Mouse (Mus musculus) macrophage (primary cell): Measurements from ENCODE around the gene Ripor2. TPM values are rescaled to one million over a fixed set of nuclear protein-coding genes. Genes with fewer than 3 reads are reported as not detected.

Experiments
- polyA plus RNA-seq: library from polyadenylated mRNA; stranded (reverse); fragments of 250-400 nt; gene quantifications from 3 replicates; pipeline ENCODE4 v1.2.4, GENCODE M21; 2018; ENCODE audit warnings: inconsistent platforms

Gene Ripor2
- polyA plus RNA-seq, 1 experiment from 2014 or later, result 0.46 TPM

Other genes with a start within 250 kb of the Ripor2 start
- not detected in 3 replicates for gene Armh2, start 159.0 kb downstream of the Ripor2 start, polyA plus RNA-seq
- gene Gmnn, start 179.7 kb downstream of the Ripor2 start, polyA plus RNA-seq, result 31.4 to 90.9 TPM (median 48.0 TPM) in 3 replicates
- 285 to 668 TPM (median 308 TPM) in 3 replicates for gene BC005537, start 219.5 kb downstream of the Ripor2 start, polyA plus RNA-seq
- gene Acot13, start 249.4 kb downstream of the Ripor2 start, polyA plus RNA-seq, result 55.9 to 94.5 TPM (median 88.0 TPM) in 3 replicates
- 15.5 to 19.5 TPM (median 17.7 TPM) in 3 replicates for gene Tdp2, start 249.5 kb downstream of the Ripor2 start, polyA plus RNA-seq